Mouse (Mus musculus): ENCODE results near the gene Stum. TPM values are rescaled to one million over a fixed set of nuclear protein-coding genes. Genes with fewer than 3 reads are reported as not detected.
"Not testable (repeated sequence)": the region's sequence is repeated elsewhere in the genome, so short reads cannot be mapped to it uniquely, and the experiment has no call there.

Stum gene
- 0.28 and 0.92 TPM in 2 replicates for polyA plus RNA-seq (2012; ENCODE audit: insufficient read depth, insufficient read length, missing spikeins)

DNA sequence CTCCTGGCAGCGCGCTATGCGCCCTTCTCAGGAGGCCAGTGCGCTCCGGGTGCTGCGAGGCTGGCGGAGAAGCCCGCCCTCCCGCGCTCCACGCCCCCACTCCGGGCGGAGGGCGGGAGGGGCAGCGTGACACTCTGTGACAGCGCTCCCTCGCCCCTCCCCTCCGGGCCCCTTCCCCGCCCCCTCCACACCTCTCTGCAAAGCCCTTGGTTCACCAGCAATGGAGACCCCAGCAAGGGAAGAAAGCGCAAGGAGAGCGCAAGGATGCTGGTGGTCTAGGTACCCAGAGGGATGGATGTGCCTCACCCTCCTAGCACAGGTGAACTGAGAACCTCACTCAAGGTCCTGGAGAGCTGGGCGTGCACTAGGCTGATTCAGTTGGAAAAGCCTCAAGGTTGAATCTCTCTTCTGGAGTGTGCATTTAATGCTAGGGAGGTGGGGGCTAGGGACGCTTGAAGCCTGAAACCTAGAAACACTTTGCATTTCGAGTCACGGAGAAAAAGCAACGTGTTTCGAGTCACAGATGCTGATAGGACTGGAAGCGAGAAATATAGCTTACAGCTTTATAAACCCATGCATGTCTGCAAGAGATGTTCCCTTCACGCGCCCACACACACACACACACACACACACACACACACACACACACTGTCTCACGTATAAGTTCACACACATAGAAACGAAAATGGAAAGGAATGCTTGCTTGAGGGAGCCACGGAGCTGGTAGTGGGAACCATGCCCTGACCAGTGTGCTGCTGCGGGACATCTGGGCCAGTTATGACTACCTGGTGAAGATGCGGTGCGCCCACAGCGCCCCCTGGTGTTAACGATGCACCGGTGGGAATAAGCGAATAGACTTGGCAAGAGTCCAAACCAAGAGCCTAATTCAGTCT lies at the start of gene Stum:
TSS of gene Stum (minus strand) at position 106 of the 893 bp plus-strand sequence.
- no peak within 1 kb of the TSS for H3K27ac ChIP-seq (replicated peaks; ENCODE audit: low read depth, low read length)
- peak within 1 kb of the TSS; percentile 23 for H3K4me3 ChIP-seq (ENCODE audit: insufficient read depth, low read depth, low read length)
- peaks cover 4% of the 10 kb centered on the region; the same call in 1 of the 2 replicates for H3K4me1 ChIP-seq (ENCODE audit: control insufficient read depth, insufficient read depth, insufficient read length, low read length)

DNA sequence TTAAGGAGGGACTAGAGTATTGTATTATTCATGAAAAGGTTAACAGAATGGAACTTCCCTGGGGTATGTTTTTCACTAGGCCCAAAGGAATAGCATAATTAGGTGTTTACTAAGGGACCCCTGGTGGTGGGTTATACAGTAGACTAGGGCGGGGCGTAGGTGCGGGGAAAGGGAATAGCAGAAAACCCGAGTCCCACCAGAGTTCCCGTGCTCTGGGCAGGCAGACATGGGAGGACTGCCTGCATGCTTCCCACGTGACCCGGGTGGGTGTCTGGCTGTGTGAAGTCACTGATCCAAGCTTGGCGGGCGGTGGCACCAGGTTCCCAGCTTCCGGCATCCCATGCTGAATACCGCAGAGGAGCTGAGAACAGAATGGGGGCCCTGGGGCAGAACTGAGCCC lies 49.4 kb upstream of the Stum start:
- Histone ChIP-seq H3K4me3 (ENCODE audit: insufficient read depth, low read depth, low read length) (no peak overlapping the region), H3K4me1 (ENCODE audit: control insufficient read depth, insufficient read depth, insufficient read length, low read length) (no peaks in the 10 kb centered on the region), H3K27ac (replicated peaks; ENCODE audit: low read depth, low read length) (no peak overlapping the region)

DNA sequence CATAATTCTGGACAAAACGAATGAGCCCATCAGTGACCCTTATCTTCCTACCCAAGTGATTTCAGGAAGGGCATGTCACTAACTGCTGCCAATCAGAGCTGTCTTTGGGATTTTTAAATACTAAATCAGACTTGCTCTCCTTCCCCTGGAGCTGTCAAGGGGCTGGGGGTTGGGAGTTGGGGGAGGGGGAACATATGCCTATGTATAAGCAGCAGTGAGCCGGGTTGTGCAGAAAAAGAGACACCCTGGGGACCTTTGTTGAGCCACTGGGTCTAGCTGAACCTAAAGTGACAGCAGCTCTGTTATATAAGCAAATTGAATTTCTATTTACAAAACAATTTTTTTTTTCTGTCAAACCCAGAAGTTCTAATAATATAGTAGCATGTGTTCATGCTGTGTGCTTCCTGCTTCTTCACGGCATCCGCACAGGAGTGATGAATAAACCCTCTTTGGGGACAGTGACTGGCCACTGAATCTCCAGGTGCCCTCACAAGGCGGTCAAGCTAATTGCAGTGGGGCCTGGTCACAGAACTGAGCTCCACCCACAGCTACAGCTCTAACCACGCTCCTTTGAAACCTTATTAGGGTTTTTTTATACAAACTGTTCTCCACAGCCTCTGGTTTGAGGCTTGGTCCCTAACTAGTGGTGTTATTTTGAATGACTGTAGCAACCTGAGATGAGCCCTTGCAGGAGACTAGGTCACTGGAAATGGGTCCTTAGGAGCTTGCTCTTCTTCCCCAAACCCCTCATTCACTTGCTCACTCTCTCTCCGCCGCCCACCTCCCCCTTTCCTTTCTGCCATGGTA lies 47.4 kb upstream of the Stum start:
- Histone ChIP-seq H3K4me3 (ENCODE audit: insufficient read depth, low read depth, low read length) (no peak overlapping the region), H3K27ac (replicated peaks; ENCODE audit: low read depth, low read length) (no peak overlapping the region), H3K4me1 (ENCODE audit: control insufficient read depth, insufficient read depth, insufficient read length, low read length) (no peaks in the 10 kb centered on the region)

DNA sequence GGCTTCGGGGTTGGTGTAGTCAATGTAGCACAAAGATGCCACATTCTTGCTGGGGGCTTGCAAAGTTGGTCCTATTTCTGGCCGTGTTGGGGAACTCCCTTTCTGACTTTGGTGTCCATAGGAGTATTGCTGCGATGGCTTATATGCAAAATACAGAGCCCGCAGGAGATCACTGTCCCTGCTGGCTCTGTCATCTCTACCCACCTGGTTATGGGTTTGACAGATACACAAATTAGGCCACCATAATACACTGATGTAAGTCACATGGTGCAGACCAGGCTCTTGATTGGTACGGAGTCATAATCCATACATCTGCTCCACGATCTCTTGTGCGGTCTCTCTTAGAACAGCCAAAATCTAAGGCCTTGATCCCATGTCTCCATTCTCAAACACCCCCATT lies 46.5 kb upstream of the Stum start:
- no peak overlapping the region for H3K4me3 ChIP-seq (ENCODE audit: insufficient read depth, low read depth, low read length)
- H3K4me1 ChIP-seq (ENCODE audit: control insufficient read depth, insufficient read depth, insufficient read length, low read length): no peaks in the 10 kb centered on the region

DNA sequence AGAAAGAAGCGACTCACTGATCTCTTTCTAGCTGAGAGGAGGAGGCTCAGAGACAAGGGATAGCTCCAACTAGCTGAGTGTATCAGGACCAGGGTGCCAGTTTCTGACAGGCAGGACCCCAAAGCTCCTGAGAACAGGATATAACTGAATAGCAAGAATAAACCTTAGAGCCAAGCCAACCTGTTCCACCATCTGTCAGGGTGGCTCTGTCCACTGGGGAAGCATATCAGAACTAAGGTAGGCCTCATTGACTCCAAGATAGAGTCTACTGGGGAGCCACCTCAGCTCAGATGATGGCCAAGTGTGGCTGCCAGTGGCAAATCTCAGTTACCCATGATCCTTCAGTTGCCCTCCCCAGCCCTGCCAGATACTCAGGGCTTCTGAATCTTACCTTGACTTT lies 42.0 kb upstream of the Stum start:
- H3K4me1 ChIP-seq (ENCODE audit: control insufficient read depth, insufficient read depth, insufficient read length, low read length): no peaks in the 10 kb centered on the region
- no peak overlapping the region for H3K27ac ChIP-seq (replicated peaks; ENCODE audit: low read depth, low read length)
- H3K4me3 ChIP-seq (ENCODE audit: insufficient read depth, low read depth, low read length): no peak overlapping the region

More for the DNA sequence above, 46.5 kb upstream of the Stum start:
- H3K27ac ChIP-seq (replicated peaks; ENCODE audit: low read depth, low read length): no peak overlapping the region

DNA sequence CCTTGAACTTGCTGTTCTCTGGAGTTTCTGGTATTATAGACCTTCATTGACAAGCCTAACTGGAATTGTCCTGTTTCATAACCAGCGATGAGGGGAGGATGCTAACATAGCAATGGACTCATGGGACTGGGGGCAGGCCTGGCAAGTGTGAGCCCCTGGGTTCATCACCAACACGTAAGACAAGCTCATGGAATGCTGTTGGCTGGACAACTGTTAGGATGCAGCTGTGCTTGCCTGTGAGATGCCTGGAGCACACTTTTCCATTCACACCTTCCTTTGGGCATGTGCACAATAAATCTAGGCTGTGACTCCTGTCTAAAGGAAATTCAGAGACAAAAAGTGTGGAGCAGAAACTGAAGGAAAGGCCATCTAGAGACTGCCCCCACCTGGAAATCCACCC lies 40.0 kb upstream of the Stum start:
- Histone ChIP-seq H3K27ac (replicated peaks; ENCODE audit: low read depth, low read length) (no peak overlapping the region), H3K4me1 (ENCODE audit: control insufficient read depth, insufficient read depth, insufficient read length, low read length) (no peaks in the 10 kb centered on the region), H3K4me3 (ENCODE audit: insufficient read depth, low read depth, low read length) (no peak overlapping the region)

DNA sequence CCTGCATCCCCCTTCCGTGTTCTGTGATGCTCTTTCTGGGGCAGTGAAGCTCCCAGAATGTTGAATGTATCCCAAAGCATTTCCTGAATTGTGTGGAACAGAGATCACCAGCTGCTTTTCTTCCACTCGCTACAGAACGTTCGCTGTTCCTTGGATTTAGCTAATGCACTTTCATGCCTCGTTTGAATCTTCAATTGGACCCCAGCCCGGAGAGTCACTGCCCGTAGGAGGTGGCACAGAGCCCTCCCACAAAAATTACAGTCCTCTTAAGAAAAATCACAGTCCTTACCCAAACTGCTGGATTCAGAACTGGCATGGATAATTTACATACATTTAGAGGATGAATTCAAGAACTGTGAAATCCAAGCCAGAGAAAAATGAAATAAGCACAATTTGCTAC lies 36.9 kb upstream of the Stum start:
- Histone ChIP-seq H3K4me1 (ENCODE audit: control insufficient read depth, insufficient read depth, insufficient read length, low read length) (no peaks in the 10 kb centered on the region), H3K4me3 (ENCODE audit: insufficient read depth, low read depth, low read length) (no peak overlapping the region), H3K27ac (replicated peaks; ENCODE audit: low read depth, low read length) (no peak overlapping the region)

DNA sequence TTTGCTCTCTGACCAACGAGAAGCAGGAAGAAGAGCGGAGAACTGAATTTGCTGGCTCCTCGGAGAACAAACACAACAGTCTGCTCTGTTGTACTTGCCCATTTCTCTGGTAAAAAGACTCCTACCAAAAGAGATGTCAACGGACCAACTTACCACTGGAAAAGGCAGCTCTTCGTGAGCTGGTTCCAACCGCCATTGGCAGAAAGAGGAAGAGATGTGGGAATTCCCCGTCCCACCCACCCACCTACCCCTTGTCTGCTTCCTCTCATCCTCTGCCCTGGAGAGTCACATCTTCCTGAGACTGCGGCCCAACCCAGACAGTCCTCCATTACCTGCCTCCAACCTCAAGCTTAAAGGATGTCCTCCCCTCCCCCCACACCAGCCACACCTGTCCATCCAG lies 36.2 kb upstream of the Stum start:
- H3K4me1 ChIP-seq (ENCODE audit: control insufficient read depth, insufficient read depth, insufficient read length, low read length): no peaks in the 10 kb centered on the region
- no peak overlapping the region for H3K27ac ChIP-seq (replicated peaks; ENCODE audit: low read depth, low read length)
- H3K4me3 ChIP-seq (ENCODE audit: insufficient read depth, low read depth, low read length): no peak overlapping the region

DNA sequence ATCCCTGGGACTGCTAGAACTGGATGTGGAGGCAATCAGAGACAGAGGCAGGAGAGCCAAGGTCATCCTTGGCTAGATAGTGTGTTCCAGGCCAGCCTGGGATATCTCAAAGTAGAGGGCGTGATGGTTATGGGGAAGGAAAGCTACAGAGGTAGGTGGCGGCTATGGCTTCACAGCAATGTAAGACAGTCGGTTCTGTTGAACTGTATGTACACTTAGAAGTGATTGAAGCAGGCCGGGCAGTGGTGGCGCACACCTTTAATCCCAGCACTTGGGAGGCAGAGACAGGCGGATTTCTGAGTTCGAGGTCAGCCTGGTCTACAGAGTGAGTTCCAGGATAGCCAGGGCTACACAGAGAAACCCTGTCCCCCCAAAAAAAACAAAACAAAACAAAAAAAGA lies 35.6 kb upstream of the Stum start:
- not testable (repeated sequence) for H3K4me3 ChIP-seq (ENCODE audit: insufficient read depth, low read depth, low read length); H3K4me1 ChIP-seq (ENCODE audit: control insufficient read depth, insufficient read depth, insufficient read length, low read length); H3K27ac ChIP-seq (replicated peaks; ENCODE audit: low read depth, low read length)

DNA sequence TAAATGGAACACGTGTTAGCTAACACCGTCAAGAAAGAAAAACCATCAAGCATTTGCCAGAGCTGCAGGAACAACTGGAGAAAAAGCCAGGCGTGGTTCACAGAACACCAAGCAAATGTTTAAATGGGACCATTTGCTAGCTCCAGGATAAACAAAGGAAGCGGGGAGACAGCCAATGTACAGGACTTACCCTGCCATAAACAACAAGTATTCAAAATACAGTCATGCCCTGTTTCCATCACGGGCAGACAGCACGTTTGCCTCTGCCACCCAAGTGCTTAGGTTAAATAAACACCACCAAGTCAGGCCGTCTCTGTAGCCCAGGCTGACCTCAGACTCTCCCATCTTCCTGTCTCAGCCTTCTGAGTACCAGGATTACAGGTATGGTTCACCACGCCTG lies 35.1 kb upstream of the Stum start:
- Histone ChIP-seq H3K4me3 (ENCODE audit: insufficient read depth, low read depth, low read length) (no peak overlapping the region), H3K27ac (replicated peaks; ENCODE audit: low read depth, low read length) (no peak overlapping the region), H3K4me1 (ENCODE audit: control insufficient read depth, insufficient read depth, insufficient read length, low read length) (no peaks in the 10 kb centered on the region)

DNA sequence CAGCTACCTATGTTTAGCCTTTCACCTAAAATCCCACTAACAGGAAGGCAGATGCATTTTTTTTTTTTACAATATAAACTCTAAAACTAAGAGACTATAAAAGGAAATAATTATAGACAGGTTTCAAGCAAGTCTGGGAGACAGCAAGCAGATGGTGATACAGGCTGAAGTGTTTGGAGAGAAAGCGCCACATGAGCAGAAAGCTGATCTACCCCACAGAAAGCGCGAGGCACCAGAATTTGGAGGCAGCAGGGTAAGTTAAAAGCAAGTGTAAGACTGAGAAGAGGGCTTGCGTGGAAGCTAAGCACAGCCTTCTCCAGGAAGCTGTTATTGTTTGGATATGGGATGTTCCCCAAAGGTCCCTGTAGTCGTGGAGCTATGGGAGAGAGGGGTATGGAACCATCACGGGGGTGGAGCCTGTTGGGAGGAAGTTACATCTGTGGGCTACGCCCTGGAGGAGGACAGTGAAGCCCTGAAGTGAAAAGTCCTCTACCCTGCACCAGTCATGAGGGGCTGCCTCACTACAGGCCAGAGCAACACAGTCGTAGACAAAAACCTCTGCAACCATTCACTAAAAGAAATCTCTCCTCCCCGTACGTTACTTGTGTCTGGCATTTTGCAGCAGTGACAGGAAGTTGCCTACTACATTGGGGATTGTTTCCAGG lies 34.2 kb upstream of the Stum start:
- Histone ChIP-seq H3K4me1 (ENCODE audit: control insufficient read depth, insufficient read depth, insufficient read length, low read length) (no peaks in the 10 kb centered on the region), H3K27ac (replicated peaks; ENCODE audit: low read depth, low read length) (no peak overlapping the region), H3K4me3 (ENCODE audit: insufficient read depth, low read depth, low read length) (no peak overlapping the region)

DNA sequence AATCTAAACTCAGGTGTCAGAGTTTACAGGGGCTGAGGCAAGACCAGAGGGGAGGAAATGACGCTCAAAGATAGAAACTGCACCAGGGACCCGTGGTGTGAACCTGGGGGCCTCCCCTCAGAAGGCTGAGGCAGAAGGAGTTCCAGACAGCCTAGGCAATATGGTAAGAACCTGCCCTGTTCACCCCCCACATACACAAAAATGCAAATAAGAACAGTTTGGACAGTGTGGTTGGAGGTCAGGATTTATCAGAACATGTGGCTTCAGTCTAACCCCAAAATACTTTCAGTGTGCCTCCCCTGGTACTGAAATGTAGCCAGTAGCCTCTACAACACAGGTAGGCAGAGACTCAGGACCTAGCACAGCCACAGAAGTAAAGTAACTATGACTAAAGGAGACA lies 30.8 kb upstream of the Stum start:
- H3K4me1 ChIP-seq (ENCODE audit: control insufficient read depth, insufficient read depth, insufficient read length, low read length): no peaks in the 10 kb centered on the region
- no peak overlapping the region for H3K27ac ChIP-seq (replicated peaks; ENCODE audit: low read depth, low read length)
- no peak overlapping the region for H3K4me3 ChIP-seq (ENCODE audit: insufficient read depth, low read depth, low read length)

DNA sequence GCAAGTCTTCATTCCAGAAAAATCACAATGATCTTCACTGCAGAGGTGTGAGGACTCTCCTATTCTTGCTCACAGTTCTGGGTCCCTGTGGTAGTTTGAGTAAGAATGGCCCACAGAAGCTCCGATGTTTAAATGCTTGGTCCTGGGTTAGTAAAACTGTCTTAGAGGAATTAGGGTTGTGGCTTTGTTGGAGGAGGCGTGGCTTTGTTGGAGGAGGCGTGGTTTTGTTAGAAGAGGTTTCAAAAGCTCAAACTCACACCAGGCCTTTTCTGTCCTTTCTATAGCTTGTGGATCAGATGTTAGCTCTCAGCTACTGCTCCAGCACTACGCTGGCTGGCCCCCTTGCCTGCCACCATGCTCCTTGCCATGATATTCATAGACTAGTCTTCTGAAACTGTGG lies 27.6 kb upstream of the Stum start:
- no peak overlapping the region for H3K27ac ChIP-seq (replicated peaks; ENCODE audit: low read depth, low read length)
- no peak overlapping the region for H3K4me3 ChIP-seq (ENCODE audit: insufficient read depth, low read depth, low read length)
- H3K4me1 ChIP-seq (ENCODE audit: control insufficient read depth, insufficient read depth, insufficient read length, low read length): no peaks in the 10 kb centered on the region

DNA sequence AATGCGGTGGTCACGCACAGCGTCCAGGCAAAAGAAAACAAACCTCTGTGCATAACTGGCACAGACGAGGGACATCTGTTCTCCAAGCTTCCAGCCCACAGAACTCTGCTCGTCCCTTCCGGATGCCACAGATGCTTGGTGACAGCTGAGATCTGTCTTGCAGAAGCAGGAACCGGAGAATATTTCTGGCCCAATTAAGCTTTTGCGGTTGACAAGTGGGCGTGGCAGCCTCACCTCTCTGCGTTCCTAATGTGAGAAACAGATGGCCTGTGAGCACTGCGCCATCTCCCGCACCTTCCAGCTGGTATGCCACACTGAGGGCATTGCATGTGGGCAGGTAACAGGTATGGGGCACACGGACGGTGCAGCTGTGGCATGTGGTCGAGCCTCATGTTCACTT lies 27.1 kb upstream of the Stum start:
- H3K27ac ChIP-seq (replicated peaks; ENCODE audit: low read depth, low read length): no peak overlapping the region
- H3K4me3 ChIP-seq (ENCODE audit: insufficient read depth, low read depth, low read length): no peak overlapping the region
- H3K4me1 ChIP-seq (ENCODE audit: control insufficient read depth, insufficient read depth, insufficient read length, low read length): no peaks in the 10 kb centered on the region

DNA sequence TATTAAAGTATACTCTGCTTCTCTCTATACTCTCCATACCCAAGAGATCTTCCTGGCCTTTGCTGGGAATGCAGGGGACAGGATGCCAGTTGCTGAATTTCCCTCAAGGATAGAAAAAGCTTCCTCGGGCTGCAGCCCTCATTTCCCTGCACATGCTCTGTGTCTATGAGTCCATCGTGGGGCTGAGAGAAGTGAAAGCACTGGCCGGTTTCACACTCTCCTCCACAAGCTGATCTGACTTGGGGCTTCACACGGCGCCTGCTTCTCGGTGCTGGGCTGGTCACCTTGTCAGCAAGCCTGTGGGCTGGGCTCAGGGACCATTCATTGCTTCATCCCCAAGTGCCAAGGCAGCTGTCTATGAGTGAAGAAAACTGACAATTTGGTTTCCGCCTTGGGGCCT lies 25.4 kb upstream of the Stum start:
- no peaks in the 10 kb centered on the region for H3K4me1 ChIP-seq (ENCODE audit: control insufficient read depth, insufficient read depth, insufficient read length, low read length)
- no peak overlapping the region for H3K27ac ChIP-seq (replicated peaks; ENCODE audit: low read depth, low read length)
- H3K4me3 ChIP-seq (ENCODE audit: insufficient read depth, low read depth, low read length): no peak overlapping the region

All from brown adipose tissue, adult 24 weeks (tissue).